ENCODE assay signal across 8 mouse cellular contexts in the genomic region with DNA sequence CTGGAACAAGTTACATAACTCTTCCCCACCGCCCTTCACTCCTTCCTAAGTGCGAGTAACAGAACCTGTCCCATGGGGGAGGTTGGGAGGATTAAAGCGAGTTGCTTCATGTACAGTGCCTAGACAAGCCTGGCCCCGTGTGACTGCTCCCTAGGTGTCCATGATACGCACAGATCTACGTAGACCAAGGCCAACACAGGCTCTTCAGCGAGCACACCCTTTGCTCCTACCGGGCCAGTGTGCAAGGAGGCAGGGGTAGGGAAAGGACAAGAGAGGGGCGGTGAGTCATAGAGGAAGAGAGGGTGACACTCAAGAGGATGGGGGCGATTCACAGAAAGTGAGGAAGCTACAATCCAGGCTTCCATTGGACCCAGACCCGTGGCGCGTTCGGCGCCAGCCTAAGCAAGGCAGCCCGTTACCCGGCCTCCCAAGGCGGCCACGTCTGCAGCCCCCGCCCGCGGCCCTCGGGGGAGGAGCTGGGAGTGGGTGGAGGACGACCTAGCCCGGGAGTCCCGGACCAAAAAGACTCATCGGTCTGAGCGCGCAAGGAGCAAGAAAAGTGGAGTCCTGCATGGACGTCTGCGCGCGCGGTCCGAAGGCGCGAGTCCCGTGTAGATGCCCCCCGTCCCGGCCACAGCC. TPM values are rescaled to one million over a fixed set of nuclear protein-coding genes. Genes with fewer than 3 reads are reported as not detected.
A peak's percentile ranks its signal among the peaks of the same experiment; 100 is the strongest.
DNase-seq lines count a peak whose midpoint lies in the region; ATAC-seq and TF ChIP-seq lines count a peak whose summit lies in the region.

No protein-coding gene starts in this region.

- H3K36me3 ChIP-seq in erythroblast, embryonic 14.5 days (ENCODE audit: control insufficient read depth), result peaks cover 16% of the 10 kb centered on the region
- no peaks in the 10 kb centered on the region for H3K36me3 ChIP-seq in intestine, embryonic 15.5 days
- peaks cover 6% of the 10 kb centered on the region for H3K36me3 ChIP-seq in lung, embryonic 14.5 days (ENCODE audit: insufficient read depth)

- peak overlapping the region; percentile 88 for H3K4me3 ChIP-seq in erythroblast, embryonic 14.5 days (replicated peaks)
- H3K4me3 ChIP-seq in intestine, embryonic 15.5 days (replicated peaks), result peak overlapping the region; percentile 78
- peak overlapping the region; percentile 80 for H3K4me3 ChIP-seq in lung, embryonic 14.5 days (ENCODE audit: low read depth, low read length)

- DNase-seq in c-Kit-positive CD71-negative TER-119-negative erythroid progenitor cells, embryonic 14.5 days (ENCODE audit: low read depth), result peak; percentile 53
- DNase-seq in gastrocnemius, postnatal 25 days, result peak; percentile 69
- DNase-seq in lung, embryonic 14.5 days, result peak; percentile 70
- DNase-seq in ovary, adult 18-20 months (ENCODE audit: low spot score), result peak; percentile 44
- DNase-seq in left cerebral cortex, postnatal 36 days (ENCODE audit: low spot score in 2 of 2), result no peak

- H3K27ac ChIP-seq in intestine, embryonic 15.5 days, result peak overlapping the region; percentile 95
- H3K27ac ChIP-seq in lung, embryonic 14.5 days (ENCODE audit: low read depth), result peak overlapping the region; percentile 94

- ATAC-seq in erythroblast, adult 5-6 weeks (replicated peaks; ENCODE audit: low FRiP score, poor library complexity, severe bottlenecking), result no peak
- ATAC-seq in intestine, embryonic 15.5 days, result peak; percentile 81
- ATAC-seq in lung, embryonic 14.5 days (ENCODE audit: insufficient read depth), result peak; percentile 69

- H3K4me1 ChIP-seq in erythroblast, embryonic 14.5 days (ENCODE audit: control insufficient read depth), result peaks cover 77% of the 10 kb centered on the region
- H3K4me1 ChIP-seq in intestine, embryonic 15.5 days (replicated peaks), result peaks cover 31% of the 10 kb centered on the region
- peaks cover 9% of the 10 kb centered on the region; the same call in 1 of the 2 replicates for H3K4me1 ChIP-seq in lung, embryonic 14.5 days (ENCODE audit: insufficient read depth)

- intact Hi-C loops in left cerebral cortex, postnatal 36 days (cut with DNase I), result loop anchor here (2.0 kb wide), 1 partner anchor 27 kb away; the partner anchor contains the start of gene Psmb10

- no peaks in the 10 kb centered on the region for H3K9me3 ChIP-seq in erythroblast, embryonic 14.5 days (ENCODE audit: control insufficient read depth, low read length)
- H3K9me3 ChIP-seq in intestine, embryonic 15.5 days, result no peaks in the 10 kb centered on the region
- H3K9me3 ChIP-seq in lung, embryonic 14.5 days (ENCODE audit: low read depth, low read length), result no peaks in the 10 kb centered on the region

- no peak for TF ChIP-seq CTCF in lung, embryonic 14.5 days (IDR thresholded peaks at IDR 0.05; ENCODE audit: low read depth)

- 2% methylated on average over 40 of the region's 40 CpGs for WGBS in intestine, embryonic 15.5 days
- 1% methylated on average over 40 of the region's 40 CpGs for WGBS in lung, embryonic 14.5 days

- H3K27me3 ChIP-seq in erythroblast, embryonic 14.5 days (ENCODE audit: control insufficient read depth), result no peaks in the 10 kb centered on the region
- no peaks in the 10 kb centered on the region for H3K27me3 ChIP-seq in intestine, embryonic 15.5 days (replicated peaks)
- H3K27me3 ChIP-seq in lung, embryonic 14.5 days (ENCODE audit: insufficient read depth, low read length), result no peaks in the 10 kb centered on the region

- peak overlapping the region; percentile 86 for H3K9ac ChIP-seq in intestine, embryonic 15.5 days
- peak overlapping the region; percentile 86 for H3K9ac ChIP-seq in lung, embryonic 14.5 days

- H3K4me2 ChIP-seq in intestine, embryonic 15.5 days (replicated peaks), result peak overlapping the region; percentile 86
- peak overlapping the region; percentile 78 for H3K4me2 ChIP-seq in lung, embryonic 14.5 days

RNA-seq across cellular contexts. Expression of gene Slc12a4, which starts 0.5 kb away (rescaled TPM):
- 1.7 and 1.9 TPM in 2 replicates for polyA plus RNA-seq in erythroblast, embryonic 14.5 days (2012)
- total RNA-seq in erythroblast, adult 5-6 weeks (2015; ENCODE audit: low replicate concordance), result 4.0 and 7.9 TPM in 2 replicates
- 0.68 and 1.4 TPM in 2 replicates for total RNA-seq in erythroblast, adult 5-6 weeks (2017; ENCODE audit: low replicate concordance)
- total RNA-seq in gastrocnemius, postnatal 25 days (2021), result 10 to 100 TPM; 11.5 to 14.4 TPM
- 23.9 and 24.0 TPM in 2 replicates for polyA plus RNA-seq in intestine, embryonic 15.5 days (2015; fragmentation: Nextera tagmentation; extraction: Ambion mirVana)
- polyA plus RNA-seq in lung, embryonic 14.5 days (2014; fragmentation: Nextera tagmentation; extraction: Ambion mirVana), result 32.9 and 35.8 TPM in 2 replicates
- 10 to 100 TPM; 18.6 to 20.0 TPM for total RNA-seq in left cerebral cortex, postnatal 36 days (2021)

RNA-seq across cellular contexts. Expression of gene Dpep3, which starts 13.8 kb away (rescaled TPM):
- not detected in 2 replicates for polyA plus RNA-seq in erythroblast, embryonic 14.5 days (2012)
- not detected in 2 replicates for total RNA-seq in erythroblast, adult 5-6 weeks (2015; ENCODE audit: low replicate concordance)
- not detected in 2 replicates for total RNA-seq in erythroblast, adult 5-6 weeks (2017; ENCODE audit: low replicate concordance)
- total RNA-seq in gastrocnemius, postnatal 25 days (2021), result not detected
- polyA plus RNA-seq in intestine, embryonic 15.5 days (2015; fragmentation: Nextera tagmentation; extraction: Ambion mirVana), result not detected in 2 replicates
- polyA plus RNA-seq in lung, embryonic 14.5 days (2014; fragmentation: Nextera tagmentation; extraction: Ambion mirVana), result not detected in 2 replicates
- not detected for total RNA-seq in left cerebral cortex, postnatal 36 days (2021)

RNA-seq across cellular contexts. Expression of gene Lcat, which starts 22.2 kb away (rescaled TPM):
- 0.33 and 0.36 TPM in 2 replicates for polyA plus RNA-seq in erythroblast, embryonic 14.5 days (2012)
- total RNA-seq in erythroblast, adult 5-6 weeks (2015; ENCODE audit: low replicate concordance), result 1.3 TPM in 1 of 2 replicates, not detected in the other
- total RNA-seq in erythroblast, adult 5-6 weeks (2017; ENCODE audit: low replicate concordance), result not detected in 2 replicates
- under 1 TPM; 0.46 to 0.80 TPM for total RNA-seq in gastrocnemius, postnatal 25 days (2021)
- polyA plus RNA-seq in intestine, embryonic 15.5 days (2015; fragmentation: Nextera tagmentation; extraction: Ambion mirVana), result 2.1 and 2.3 TPM in 2 replicates
- 1.2 and 2.1 TPM in 2 replicates for polyA plus RNA-seq in lung, embryonic 14.5 days (2014; fragmentation: Nextera tagmentation; extraction: Ambion mirVana)
- 10 to 100 TPM; 26.7 to 29.0 TPM for total RNA-seq in left cerebral cortex, postnatal 36 days (2021)

RNA-seq across cellular contexts. Expression of gene Dus2, which starts 25.8 kb away (rescaled TPM):
- polyA plus RNA-seq in erythroblast, embryonic 14.5 days (2012), result 0.25 and 0.47 TPM in 2 replicates
- total RNA-seq in erythroblast, adult 5-6 weeks (2015; ENCODE audit: low replicate concordance), result 3.7 and 6.3 TPM in 2 replicates
- 5.9 and 8.9 TPM in 2 replicates for total RNA-seq in erythroblast, adult 5-6 weeks (2017; ENCODE audit: low replicate concordance)
- total RNA-seq in gastrocnemius, postnatal 25 days (2021), result 10 to 100 TPM in 1 of 2 experiments, 1 to 10 TPM in 1; 8.7 to 10.6 TPM
- 16.2 and 17.5 TPM in 2 replicates for polyA plus RNA-seq in intestine, embryonic 15.5 days (2015; fragmentation: Nextera tagmentation; extraction: Ambion mirVana)
- 20.0 and 20.3 TPM in 2 replicates for polyA plus RNA-seq in lung, embryonic 14.5 days (2014; fragmentation: Nextera tagmentation; extraction: Ambion mirVana)
- total RNA-seq in left cerebral cortex, postnatal 36 days (2021), result 10 to 100 TPM; 16.4 to 19.3 TPM

RNA-seq across cellular contexts. Expression of gene Psmb10, which starts 27.1 kb away (rescaled TPM):
- 3.2 and 4.6 TPM in 2 replicates for polyA plus RNA-seq in erythroblast, embryonic 14.5 days (2012)
- 22.9 and 51.4 TPM in 2 replicates for total RNA-seq in erythroblast, adult 5-6 weeks (2015; ENCODE audit: low replicate concordance)
- total RNA-seq in erythroblast, adult 5-6 weeks (2017; ENCODE audit: low replicate concordance), result 7.2 and 13.2 TPM in 2 replicates
- total RNA-seq in gastrocnemius, postnatal 25 days (2021), result 10 to 100 TPM; 19.1 to 22.1 TPM
- 76.6 and 99.7 TPM in 2 replicates for polyA plus RNA-seq in intestine, embryonic 15.5 days (2015; fragmentation: Nextera tagmentation; extraction: Ambion mirVana)
- 33.6 and 34.0 TPM in 2 replicates for polyA plus RNA-seq in lung, embryonic 14.5 days (2014; fragmentation: Nextera tagmentation; extraction: Ambion mirVana)
- total RNA-seq in left cerebral cortex, postnatal 36 days (2021), result 100 to 1,000 TPM in 1 of 2 experiments, 10 to 100 TPM in 1; 80.6 to 117 TPM

Comparison
In these comparisons a context has a peak if more than half of its experiments do, and no peak if none do; other contexts are left out.
1. DNase-seq: peak in c-Kit-positive CD71-negative TER-119-negative erythroid progenitor cells, embryonic 14.5 days (single experiment), gastrocnemius, postnatal 25 days (single experiment), lung, embryonic 14.5 days (single experiment) and ovary, adult 18-20 months (single experiment); none in left cerebral cortex, postnatal 36 days (0 of 2).
2. RNA of gene Lcat, which starts 22.2 kb away (total RNA-seq): 26.7 to 29.0 TPM in left cerebral cortex, postnatal 36 days; 0.46 to 0.80 TPM in gastrocnemius, postnatal 25 days and 1.3 TPM in erythroblast, adult 5-6 weeks; every median in the first group is over 10 times any median in the second.
3. Peak in every context shown above with its lines, with median percentiles within 50 percentile points of each other: H3K4me3 ChIP-seq.